Mouse (Mus musculus): Measurements from ENCODE around the gene 3110009E18Rik.

3110009E18Rik gene

GRCm38 (mm10) chr1:120195947-120196346, 75.0 kb downstream of the 3110009E18Rik start:
- DNase-seq (ENCODE audit: low read depth, low spot score) = no peak

DNA sequence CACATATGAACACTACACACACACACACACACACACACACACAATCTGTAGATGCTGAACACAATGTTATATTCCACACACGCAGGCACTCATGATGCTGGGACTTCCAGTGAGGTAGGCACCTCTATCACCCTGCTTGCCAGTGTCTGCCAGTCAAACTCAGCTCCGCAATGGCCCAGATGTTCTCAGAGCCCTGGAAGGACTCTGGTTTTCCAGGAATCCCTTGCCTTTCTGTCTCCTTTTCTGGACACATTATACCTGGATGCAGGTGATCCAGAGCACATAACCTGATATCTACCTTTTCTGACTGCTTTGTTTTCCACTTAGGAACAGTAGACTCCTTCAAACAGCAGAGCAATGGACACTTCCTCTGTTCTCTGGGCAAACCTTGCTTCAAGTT, 75.7 kb downstream of the 3110009E18Rik start:
- no peak for DNase-seq (ENCODE audit: low read depth, low spot score)

DNA sequence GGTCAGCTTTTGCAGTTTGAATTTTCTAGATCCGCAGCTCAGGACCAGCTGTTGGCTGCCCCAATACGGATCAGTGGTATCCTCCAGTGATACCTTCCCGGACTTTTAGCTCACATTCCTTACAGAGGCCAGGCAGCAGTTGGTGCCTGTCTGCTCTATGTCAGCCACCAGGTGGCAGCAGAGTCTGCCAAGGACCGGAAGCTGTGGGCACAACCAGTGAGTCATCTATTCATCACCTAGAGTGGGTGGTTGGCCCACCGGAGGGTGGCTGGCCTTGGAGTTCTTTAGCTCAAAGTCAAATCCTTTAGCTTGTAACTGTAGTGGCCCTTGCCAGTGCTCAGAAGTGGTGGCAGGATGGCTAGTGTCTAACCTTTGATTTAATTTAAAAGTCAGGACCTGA, 76.2 kb downstream of the 3110009E18Rik start:
- DNase-seq (ENCODE audit: low read depth, low spot score) = peak; percentile 85

DNA sequence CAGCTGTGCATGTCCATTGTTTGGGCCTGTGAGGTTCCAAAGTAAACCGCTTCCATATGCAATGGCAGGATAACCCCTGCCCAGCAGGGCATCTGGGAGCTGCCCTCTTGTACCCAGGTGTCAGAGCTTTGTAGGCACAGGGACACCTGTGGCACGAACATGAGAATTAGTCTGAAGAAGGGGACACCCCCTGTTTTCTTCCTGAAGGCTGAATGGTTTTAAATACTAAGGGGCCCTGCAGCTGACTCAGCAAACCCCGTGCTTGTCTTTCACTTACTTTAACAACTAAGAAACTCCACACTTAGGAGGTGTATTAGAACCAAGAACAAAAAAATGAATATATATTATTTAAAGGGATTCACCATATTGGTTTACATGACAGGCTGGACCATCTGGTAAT, 77.2 kb downstream of the 3110009E18Rik start:
- no peak for DNase-seq (ENCODE audit: low read depth, low spot score)

DNA sequence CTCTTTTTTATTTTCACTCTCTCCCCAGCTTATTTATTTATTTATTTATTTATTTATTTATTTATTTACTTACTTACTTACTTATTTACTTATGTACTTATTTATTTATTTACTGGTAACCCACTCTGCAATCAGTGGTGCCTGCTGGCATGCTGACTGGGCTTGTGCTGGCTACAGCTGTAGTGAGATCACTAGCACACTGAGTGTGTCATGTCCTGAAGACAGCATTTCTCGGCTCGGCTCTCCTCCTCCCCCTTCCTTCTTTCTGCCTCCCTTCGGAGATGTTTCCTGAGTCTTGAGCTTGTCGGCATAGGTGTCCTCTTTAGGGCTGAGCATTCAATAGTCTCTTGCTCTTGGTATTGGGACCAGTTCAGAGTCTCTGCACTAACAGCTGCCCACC, 78.0 kb downstream of the 3110009E18Rik start:
- no peak for DNase-seq (ENCODE audit: low read depth, low spot score)

DNA sequence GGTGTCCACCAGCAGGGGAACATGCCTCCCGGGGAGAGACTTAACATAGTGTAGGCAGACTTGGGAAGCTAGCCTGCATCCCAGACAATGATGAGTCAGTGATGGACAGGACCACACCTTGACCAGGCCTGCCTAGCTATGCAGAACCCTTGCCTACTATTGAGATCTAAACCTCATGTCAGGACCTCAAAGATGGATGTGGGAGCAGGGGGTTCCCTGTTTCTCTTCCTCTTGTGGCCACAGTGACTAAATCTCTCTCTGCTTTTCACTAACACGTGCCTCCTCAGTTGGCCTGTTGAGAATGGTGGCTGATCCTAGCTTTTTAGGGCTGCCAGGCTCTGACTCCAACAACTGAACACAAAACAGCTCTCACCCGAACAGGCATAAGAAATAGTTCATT, 81.6 kb downstream of the 3110009E18Rik start:
- no peak for DNase-seq (ENCODE audit: low read depth, low spot score)

GRCm38 (mm10) chr1:120203836-120204235, 82.8 kb downstream of the 3110009E18Rik start:
- no peak for DNase-seq (ENCODE audit: low read depth, low spot score)

- DNase-seq (ENCODE audit: low read depth, low spot score) = peak; percentile 26
Measured at GRCm38 (mm10) chr1:120204834-120205233, 83.8 kb downstream of the 3110009E18Rik start.

- DNase-seq (ENCODE audit: low read depth, low spot score) = no peak
Measured at GRCm38 (mm10) chr1:120207568-120207967, 86.6 kb downstream of the 3110009E18Rik start.

- no peak for DNase-seq (ENCODE audit: low read depth, low spot score)
Measured at GRCm38 (mm10) chr1:120208502-120209230, 87.7 kb downstream of the 3110009E18Rik start.

GRCm38 (mm10) chr1:120220841-120221240, 99.9 kb downstream of the 3110009E18Rik start:
- DNase-seq (ENCODE audit: low read depth, low spot score) = no peak

DNA sequence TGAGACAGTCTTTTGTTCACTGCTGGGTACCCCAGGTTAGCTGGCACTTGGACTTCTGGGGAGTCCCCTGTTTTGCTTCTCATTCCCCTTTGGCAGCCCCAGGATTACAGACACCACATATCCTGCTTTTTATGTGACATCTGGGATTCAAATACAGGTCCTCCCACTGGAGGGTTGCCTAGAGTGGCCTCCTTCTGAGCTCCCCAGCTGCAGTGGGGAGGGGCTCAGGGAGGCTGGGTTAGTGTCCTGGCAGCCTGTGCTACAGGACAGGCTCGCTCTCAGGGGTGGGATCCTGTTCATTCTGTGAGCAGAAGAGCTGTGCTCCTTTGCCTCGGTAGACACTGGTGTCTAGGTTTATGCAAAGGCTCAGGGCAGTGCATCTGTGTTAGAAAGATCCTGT, 100.3 kb downstream of the 3110009E18Rik start:
- no peak for DNase-seq (ENCODE audit: low read depth, low spot score)

DNA sequence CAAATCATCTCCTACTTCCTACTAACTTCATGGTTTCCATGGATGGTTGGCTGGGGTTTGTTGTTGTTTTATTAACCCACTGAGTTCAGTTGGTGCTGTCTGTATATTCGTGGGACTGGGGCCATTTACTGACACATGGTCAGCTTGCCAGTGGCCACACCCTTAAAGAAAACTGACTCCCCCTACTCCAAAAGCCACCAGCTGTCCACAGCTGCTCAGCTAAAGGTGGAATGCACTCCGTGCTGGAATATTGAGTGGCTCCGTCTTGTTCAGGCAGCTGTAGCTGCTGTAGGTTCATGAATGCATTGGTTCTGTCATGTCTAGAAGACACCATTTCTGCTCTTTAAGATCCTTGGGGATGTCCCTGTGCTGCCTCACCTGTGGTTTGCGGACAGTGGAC, 102.6 kb downstream of the 3110009E18Rik start:
- DNase-seq (ENCODE audit: low read depth, low spot score) = no peak

- no peak for DNase-seq (ENCODE audit: low read depth, low spot score)
Measured at GRCm38 (mm10) chr1:120229723-120230471, 108.9 kb downstream of the 3110009E18Rik start.

GRCm38 (mm10) chr1:120231334-120231733, 110.3 kb downstream of the 3110009E18Rik start:
- peak; percentile 55 for DNase-seq (ENCODE audit: low read depth, low spot score)

DNA sequence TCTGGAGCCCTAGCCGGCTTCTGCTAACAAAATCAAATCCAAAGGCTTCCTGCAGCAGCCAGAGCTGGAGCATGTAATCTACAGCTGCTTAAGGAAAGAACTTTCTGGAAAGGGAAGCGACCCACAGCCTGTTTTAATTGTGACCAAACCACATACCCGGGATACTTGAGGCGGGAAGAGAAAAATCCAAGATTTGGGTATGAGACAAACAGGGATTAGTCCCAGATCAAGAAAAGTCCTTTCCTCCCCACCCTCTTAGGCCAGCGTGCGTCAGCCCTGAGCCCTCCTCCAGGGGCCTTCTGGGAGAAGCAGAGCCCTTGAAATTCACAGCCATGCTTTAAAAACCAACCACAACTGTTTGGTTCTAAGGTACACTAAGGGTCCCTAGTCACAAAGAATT, 111.2 kb downstream of the 3110009E18Rik start:
- no peak for DNase-seq (ENCODE audit: low read depth, low spot score)

- no peak for DNase-seq (ENCODE audit: low read depth, low spot score)
Measured at GRCm38 (mm10) chr1:120235631-120236215, 114.7 kb downstream of the 3110009E18Rik start.

GRCm38 (mm10) chr1:120236424-120236823, 115.4 kb downstream of the 3110009E18Rik start:
- DNase-seq (ENCODE audit: low read depth, low spot score) = no peak

- no peak for DNase-seq (ENCODE audit: low read depth, low spot score)
Measured at GRCm38 (mm10) chr1:120237068-120237467, 116.1 kb downstream of the 3110009E18Rik start.
